Mouse (Mus musculus) hindbrain, embryonic 12.5 days (tissue): Measurements from ENCODE around the gene Pofut2. TPM values are rescaled to one million over a fixed set of nuclear protein-coding genes. Genes with fewer than 3 reads are reported as not detected.
"Not testable (repeated sequence)": the region's sequence is repeated elsewhere in the genome, so short reads cannot be mapped to it uniquely, and the experiment has no call there.

Source experiments
- ATAC-seq: fragments of 200-750 bp; cut with Nextera tagmentation; 2 replicates; pipeline ENCODE4 v1.8.0; 2017; ENCODE audit warnings: moderate TSS enrichment; ENCODE audit not compliant: low FRiP score
- H3K27ac ChIP-seq: fragments of 300-500 bp; sonication (generic); 2 replicates; pipeline ENCODE4 v1.5.1; 2016; ENCODE audit warnings: mild to moderate bottlenecking
- H3K27me3 ChIP-seq: fragments of 300-500 bp; sonication (generic); 2 replicates; pipeline ENCODE4 v1.6.1; 2016; ENCODE audit warnings: mild to moderate bottlenecking
- H3K36me3 ChIP-seq: fragments of 300-500 bp; sonication (generic); 2 replicates; pipeline ENCODE4 v1.6.1; 2016; ENCODE audit warnings: mild to moderate bottlenecking
- H3K4me1 ChIP-seq: fragments of 300-500 bp; sonication (generic); 2 replicates; pipeline ENCODE4 v1.6.1; 2016
- H3K4me2 ChIP-seq: fragments of 300-500 bp; sonication (generic); replicated peaks from 2 replicates; pipeline ENCODE4 v1.6.1; 2016; ENCODE audit warnings: mild to moderate bottlenecking
- H3K4me3 ChIP-seq: fragments of 300-500 bp; sonication (generic); 2 replicates; pipeline ENCODE4 v1.5.1; 2016; ENCODE audit warnings: mild to moderate bottlenecking
- H3K9ac ChIP-seq: fragments of 300-500 bp; sonication (generic); 2 replicates; pipeline ENCODE4 v1.6.1; 2016; ENCODE audit warnings: mild to moderate bottlenecking, moderate library complexity
- H3K9me3 ChIP-seq: fragments of 300-500 bp; sonication (generic); replicated peaks from 2 replicates; pipeline ENCODE4 v1.6.1; 2016; ENCODE audit warnings: mild to moderate bottlenecking
- WGBS: fragments of 180-500 bp; shearing (Covaris S2); methylation state at CpG from one replicate; pipeline ENCODE4 v1.1.7; 2016; 5-methylcytosine and 5-hydroxymethylcytosine counted together
- polyA plus RNA-seq: library from polyadenylated mRNA; unstranded; fragments of >200 nt; fragmentation: Nextera tagmentation; extraction: Ambion mirVana; gene quantifications from 2 replicates; pipeline ENCODE4 v1.2.1, GENCODE M21; 2016

Pofut2 gene
- polyA plus RNA-seq, 1 experiment from 2014 or later = 81.8 TPM

- no peaks in the 10 kb centered on the region for H3K36me3 ChIP-seq
- H3K4me3 ChIP-seq = no peak overlapping the region
- WGBS = under 1% methylated on average over 4 of the region's 4 CpGs
- H3K27me3 ChIP-seq = no peaks in the 10 kb centered on the region; the same call in 1 of the 2 replicates
- no peaks in the 10 kb centered on the region for H3K9me3 ChIP-seq
- H3K4me2 ChIP-seq = no peak overlapping the region
- no peak overlapping the region for H3K27ac ChIP-seq
- ATAC-seq = peak; percentile 39
- peaks cover 21% of the 10 kb centered on the region for H3K4me1 ChIP-seq
- no peak overlapping the region for H3K9ac ChIP-seq
These were observed 6.2 kb upstream of the Pofut2 start for GRCm38 (mm10) chr10:77252790-77253189.

- Histone ChIP-seq H3K4me2 (no peak overlapping the region), H3K36me3 (no peaks in the 10 kb centered on the region), H3K27me3 (no peaks in the 10 kb centered on the region; the same call in 1 of the 2 replicates), H3K4me1 (peaks cover 28% of the 10 kb centered on the region), H3K27ac (no peak overlapping the region), H3K9ac (no peak overlapping the region), H3K4me3 (no peak overlapping the region), H3K9me3 (no peaks in the 10 kb centered on the region)
- no peak for ATAC-seq
- 71% methylated on average over 3 of the region's 3 CpGs for WGBS
These were observed 3.8 kb upstream of the Pofut2 start for GRCm38 (mm10) chr10:77255231-77255630.

GRCm38 (mm10) chr10:77255676-77256075 lies 3.3 kb upstream of the Pofut2 start:
- H3K27me3 ChIP-seq = no peaks in the 10 kb centered on the region; the same call in 1 of the 2 replicates
- no peak overlapping the region for H3K27ac ChIP-seq
- H3K36me3 ChIP-seq = peaks cover 2% of the 10 kb centered on the region; the same call in 1 of the 2 replicates
- H3K4me2 ChIP-seq = no peak overlapping the region
- 65% methylated on average over 3 of the region's 3 CpGs for WGBS
- H3K4me3 ChIP-seq = no peak overlapping the region
- ATAC-seq = no peak
- H3K9ac ChIP-seq = no peak overlapping the region
- H3K4me1 ChIP-seq = peaks cover 33% of the 10 kb centered on the region
- no peaks in the 10 kb centered on the region for H3K9me3 ChIP-seq

- Histone ChIP-seq H3K4me3 (peak overlapping the region; percentile 73), H3K27ac (no peak overlapping the region), H3K27me3 (no peaks in the 10 kb centered on the region; the same call in 1 of the 2 replicates), H3K9ac (peak overlapping the region; percentile 72), H3K9me3 (no peaks in the 10 kb centered on the region), H3K4me2 (peak overlapping the region; percentile 85), H3K36me3 (peaks cover 26% of the 10 kb centered on the region), H3K4me1 (peaks cover 19% of the 10 kb centered on the region)
- no peak for ATAC-seq
- 68% methylated on average over 4 of the region's 4 CpGs for WGBS
These were observed 902 bp upstream of the Pofut2 start for GRCm38 (mm10) chr10:77258041-77258590.

GRCm38 (mm10) chr10:77260166-77260875 lies 1.3 kb downstream of the Pofut2 start:
- peak overlapping the region; percentile 73 for H3K4me3 ChIP-seq
- H3K27me3 ChIP-seq = no peaks in the 10 kb centered on the region
- 81% methylated on average over 17 of the region's 17 CpGs for WGBS
- no peak overlapping the region for H3K27ac ChIP-seq
- peaks cover 19% of the 10 kb centered on the region for H3K4me1 ChIP-seq
- H3K9me3 ChIP-seq = no peaks in the 10 kb centered on the region
- peak overlapping the region; percentile 85 for H3K4me2 ChIP-seq
- no peak for ATAC-seq
- H3K9ac ChIP-seq = peak overlapping the region; percentile 27; the same call in 1 of the 2 replicates
- H3K36me3 ChIP-seq = peaks cover 47% of the 10 kb centered on the region

GRCm38 (mm10) chr10:77266281-77266680 lies 7.3 kb downstream of the Pofut2 start:
- no peak overlapping the region for H3K4me2 ChIP-seq
- H3K9me3 ChIP-seq = no peaks in the 10 kb centered on the region
- no peak overlapping the region for H3K27ac ChIP-seq
- H3K4me1 ChIP-seq = no peaks in the 10 kb centered on the region
- H3K4me3 ChIP-seq = no peak overlapping the region
- no peaks in the 10 kb centered on the region for H3K27me3 ChIP-seq
- 0 out of 2 replicates have a peak overlapping the region, but pooled peaks have one; percentile 1 for H3K9ac ChIP-seq
- H3K36me3 ChIP-seq = peaks cover 92% of the 10 kb centered on the region
- 71% methylated on average over 8 of the region's 8 CpGs for WGBS
- ATAC-seq = no peak

GRCm38 (mm10) chr10:77267027-77267426 lies 8.0 kb downstream of the Pofut2 start:
- H3K4me1 ChIP-seq = no peaks in the 10 kb centered on the region

GRCm38 (mm10) chr10:77269129-77269528 lies 10.1 kb downstream of the Pofut2 start:
- H3K4me1 ChIP-seq = peaks cover 7% of the 10 kb centered on the region; the same call in 1 of the 2 replicates
- no peak for ATAC-seq
- no peak overlapping the region for H3K4me2 ChIP-seq
- peaks cover 65% of the 10 kb centered on the region for H3K36me3 ChIP-seq
- no peak overlapping the region for H3K27ac ChIP-seq
- no peaks in the 10 kb centered on the region for H3K9me3 ChIP-seq
- H3K27me3 ChIP-seq = no peaks in the 10 kb centered on the region
- no peak overlapping the region for H3K9ac ChIP-seq
- 96% methylated on average over 7 of the region's 7 CpGs for WGBS
- H3K4me3 ChIP-seq = no peak overlapping the region

More at GRCm38 (mm10) chr10:77267027-77267426, 8.0 kb downstream of the Pofut2 start:
- Histone ChIP-seq H3K27me3 (no peaks in the 10 kb centered on the region), H3K36me3 (peaks cover 85% of the 10 kb centered on the region), H3K27ac (no peak overlapping the region), H3K9me3 (no peaks in the 10 kb centered on the region), H3K9ac (no peak overlapping the region), H3K4me3 (no peak overlapping the region), H3K4me2 (no peak overlapping the region)
- 90% methylated on average over 14 of the region's 14 CpGs for WGBS
- ATAC-seq = no peak

- no peaks in the 10 kb centered on the region for H3K9me3 ChIP-seq
- no peak overlapping the region for H3K4me3 ChIP-seq
- no peak overlapping the region for H3K9ac ChIP-seq
- H3K36me3 ChIP-seq = peaks cover 26% of the 10 kb centered on the region
- no peak overlapping the region for H3K27ac ChIP-seq
- H3K4me2 ChIP-seq = no peak overlapping the region
- H3K4me1 ChIP-seq = peaks cover 7% of the 10 kb centered on the region; the same call in 1 of the 2 replicates
- no peaks in the 10 kb centered on the region for H3K27me3 ChIP-seq
- ATAC-seq = no peak
- WGBS = 61% methylated on average over 11 of the region's 11 CpGs
These were observed 14.1 kb downstream of the Pofut2 start for GRCm38 (mm10) chr10:77272980-77273730.

GRCm38 (mm10) chr10:77273798-77274197 lies 14.8 kb downstream of the Pofut2 start:
- Histone ChIP-seq H3K27me3 (no peaks in the 10 kb centered on the region), H3K27ac (no peak overlapping the region), H3K4me1 (peaks cover 7% of the 10 kb centered on the region; the same call in 1 of the 2 replicates), H3K4me2 (no peak overlapping the region), H3K4me3 (no peak overlapping the region), H3K9ac (no peak overlapping the region), H3K9me3 (no peaks in the 10 kb centered on the region), H3K36me3 (peaks cover 19% of the 10 kb centered on the region)
- ATAC-seq = no peak

GRCm38 (mm10) chr10:77282085-77282484 lies 23.1 kb downstream of the Pofut2 start:
- H3K4me3 ChIP-seq, H3K27me3 ChIP-seq, H3K27ac ChIP-seq, H3K9ac ChIP-seq, ATAC-seq, H3K4me2 ChIP-seq, H3K9me3 ChIP-seq, H3K36me3 ChIP-seq: not testable (repeated sequence)
- H3K4me1 ChIP-seq = peaks cover 15% of the 10 kb centered on the region
- 70% methylated on average over 1 of the region's 1 CpGs for WGBS

GRCm38 (mm10) chr10:77282822-77283221 lies 23.8 kb downstream of the Pofut2 start:
- H3K27me3 ChIP-seq = no peaks in the 10 kb centered on the region
- no peak overlapping the region for H3K27ac ChIP-seq
- no peaks in the 10 kb centered on the region for H3K9me3 ChIP-seq
- no peaks in the 10 kb centered on the region for H3K36me3 ChIP-seq
- H3K9ac ChIP-seq = no peak overlapping the region
- no peak for ATAC-seq
- 22% methylated on average over 6 of the region's 6 CpGs for WGBS
- H3K4me2 ChIP-seq = no peak overlapping the region
- no peak overlapping the region for H3K4me3 ChIP-seq
- peaks cover 15% of the 10 kb centered on the region for H3K4me1 ChIP-seq
